Mouse (Mus musculus) testis, postnatal 14 days (tissue): ENCODE data around the gene Sccpdh.
A peak's percentile ranks its signal among the peaks of the same experiment; 100 is the strongest.
"Not testable (repeated sequence)": the region's sequence is repeated elsewhere in the genome, so short reads cannot be mapped to it uniquely, and the experiment has no call there.

Experiments used
- DNase-seq: peaks from one replicate; pipeline ENCODE4 v3.0.0; 2021; ENCODE audit warnings: low spot score

The Sccpdh gene

GRCm38 (mm10) chr1:179668836-179669537 lies 977 bp downstream of the Sccpdh start:
- no peak for DNase-seq

GRCm38 (mm10) chr1:179674355-179674754 lies 6.3 kb downstream of the Sccpdh start:
- no peak for DNase-seq

GRCm38 (mm10) chr1:179677031-179677430 lies 9.0 kb downstream of the Sccpdh start:
- DNase-seq: no peak

GRCm38 (mm10) chr1:179679326-179679725 lies 11.3 kb downstream of the Sccpdh start:
- DNase-seq: no peak

- not testable (repeated sequence) for DNase-seq
Observed at GRCm38 (mm10) chr1:179682753-179683152, 14.7 kb downstream of the Sccpdh start.

GRCm38 (mm10) chr1:179686348-179686747 lies 18.3 kb downstream of the Sccpdh start:
- DNase-seq: no peak

GRCm38 (mm10) chr1:179686781-179687180 lies 18.8 kb downstream of the Sccpdh start:
- DNase-seq: no peak

- DNase-seq: no peak
Observed at GRCm38 (mm10) chr1:179687305-179687704, 19.3 kb downstream of the Sccpdh start.

GRCm38 (mm10) chr1:179687966-179688365 lies 20.0 kb downstream of the Sccpdh start:
- DNase-seq: no peak

GRCm38 (mm10) chr1:179688415-179688814 lies 20.4 kb downstream of the Sccpdh start:
- no peak for DNase-seq

- no peak for DNase-seq
Observed at GRCm38 (mm10) chr1:179688914-179689313, 20.9 kb downstream of the Sccpdh start.

- no peak for DNase-seq
Observed at GRCm38 (mm10) chr1:179689479-179689878, 21.5 kb downstream of the Sccpdh start.

- no peak for DNase-seq
Observed at GRCm38 (mm10) chr1:179704150-179704549, 36.1 kb downstream of the Sccpdh start.

- peak; percentile 62 for DNase-seq
Observed at GRCm38 (mm10) chr1:179705154-179705553, 37.1 kb downstream of the Sccpdh start.

- DNase-seq: no peak
Observed at GRCm38 (mm10) chr1:179709390-179709789, 41.4 kb downstream of the Sccpdh start.

GRCm38 (mm10) chr1:179710739-179711138 lies 42.7 kb downstream of the Sccpdh start:
- DNase-seq: no peak

GRCm38 (mm10) chr1:179712658-179713057 lies 44.6 kb downstream of the Sccpdh start:
- no peak for DNase-seq

- DNase-seq: no peak
Observed at GRCm38 (mm10) chr1:179713367-179713766, 45.4 kb downstream of the Sccpdh start.

- not testable (repeated sequence) for DNase-seq
Observed at GRCm38 (mm10) chr1:179715289-179715688, 47.3 kb downstream of the Sccpdh start.

- DNase-seq: no peak
Observed at GRCm38 (mm10) chr1:179715786-179716185, 47.8 kb downstream of the Sccpdh start.

- DNase-seq: no peak
Observed at GRCm38 (mm10) chr1:179722811-179723469, 54.9 kb downstream of the Sccpdh start.

GRCm38 (mm10) chr1:179728661-179729060 lies 60.7 kb downstream of the Sccpdh start:
- DNase-seq: no peak

- DNase-seq: no peak
Observed at GRCm38 (mm10) chr1:179731391-179731790, 63.4 kb downstream of the Sccpdh start.
